Mouse (Mus musculus): ENCODE measurements around the gene Psmb2. TPM values are rescaled to one million over a fixed set of nuclear protein-coding genes. Genes with fewer than 3 reads are reported as not detected.

The Psmb2 gene
- total and polyA plus RNA-seq, 3 experiments = 225 to 447 (median 395) TPM

DNA sequence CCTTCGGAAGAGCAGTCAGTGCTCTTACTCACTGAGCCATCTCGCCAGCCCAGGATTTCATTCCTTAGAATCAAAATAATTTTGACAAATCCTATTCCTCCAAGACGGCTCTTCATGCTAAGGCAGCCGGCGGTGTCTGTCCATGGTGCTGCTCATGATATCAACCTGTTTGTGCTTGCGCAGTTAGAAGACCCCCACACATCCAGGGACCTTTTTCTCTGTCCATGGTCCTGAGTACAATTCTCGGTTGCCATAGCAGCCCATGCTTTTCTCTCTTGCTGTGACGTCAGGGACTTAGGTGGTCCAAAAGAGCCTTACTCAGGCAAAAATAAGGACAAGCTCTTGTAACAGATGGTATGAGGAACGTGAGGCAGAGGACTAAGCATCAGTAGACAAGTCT is 22.1 kb upstream of the Psmb2 start:
- dilution Hi-C loops (cut with MboI; ENCODE audit: extremely low pct_ligation_motif_present, extremely low pct_unique_long_range_greater_than_20kb, low sequenced_read_pairs) = no loop called here
- peaks cover 2% of the 10 kb centered on the region for H3K27me3 ChIP-seq (replicated peaks)
- in situ Hi-C loops (cut with MboI; ENCODE audit: low pct_ligation_motif_present, low pct_unique_long_range_greater_than_20kb, low sequenced_read_pairs) = no loop called here
- H3K4me2 ChIP-seq (ENCODE audit: insufficient read depth, low read depth, poor library complexity, severe bottlenecking) = no peak overlapping the region
- H3K9me3 ChIP-seq (replicated peaks; ENCODE audit: low read length) = no peaks in the 10 kb centered on the region
- H3K27ac ChIP-seq (ENCODE audit: insufficient read depth, low read depth) = no peak overlapping the region
- H3K4me3 ChIP-seq (replicated peaks in 1 of 3; ENCODE audit: low read depth in 2 of 3, low read length in 2 of 3, poor library complexity in 1 of 3) = no peak overlapping the region
- H3K4me1 ChIP-seq (ENCODE audit: control insufficient read depth in 1 of 2, insufficient read depth in 2 of 2) = no peaks in the 10 kb centered on the region
- no peaks in the 10 kb centered on the region for H3K36me3 ChIP-seq (replicated peaks in 1 of 2; ENCODE audit: control insufficient read depth in 1 of 2, insufficient read depth in 1 of 2, low read length in 1 of 2)
- H3K9ac ChIP-seq (ENCODE audit: insufficient read depth, low read depth) = no peak overlapping the region
- H3K79me2 ChIP-seq (replicated peaks; ENCODE audit: control insufficient read depth, extremely low read depth, insufficient read depth, poor library complexity, severe bottlenecking) = no peaks in the 10 kb centered on the region
- TF ChIP-seq EP300 (IDR thresholded peaks at IDR 0.05; ENCODE audit: low read length) = no peak
- TF ChIP-seq SMC3 (IDR thresholded peaks at IDR 0.05; ENCODE audit: low read depth, low read length) = no peak
- no peak for TF ChIP-seq POLR2A (IDR thresholded peaks at IDR 0.05; ENCODE audit: low read depth, low read length)
- TF ChIP-seq CTCF (conservative IDR thresholded peaks at IDR 0.05 in 1 of 2, IDR thresholded peaks at IDR 0.05 in 1 of 2; ENCODE audit: low read depth in 2 of 2, low read length in 2 of 2) = no peak
- TF ChIP-seq JUN (IDR thresholded peaks at IDR 0.05; ENCODE audit: insufficient read depth, low read depth, low read length) = no peak
- TF ChIP-seq NRF1 (IDR thresholded peaks at IDR 0.05; ENCODE audit: low read depth, low read length) = no peak
- TF ChIP-seq ZKSCAN1 (IDR thresholded peaks at IDR 0.05; ENCODE audit: borderline replicate concordance, low read depth, low read length) = no peak
- TF ChIP-seq UBTF (IDR thresholded peaks at IDR 0.05; ENCODE audit: low read depth, low read length) = no peak
- TF ChIP-seq JUND (conservative IDR thresholded peaks at IDR 0.05; ENCODE audit: low read depth, low read length) = no peak
- no peak for TF ChIP-seq MXI1 (IDR thresholded peaks at IDR 0.05; ENCODE audit: low read depth, low read length)
- TF ChIP-seq HCFC1 (IDR thresholded peaks at IDR 0.05; ENCODE audit: low read depth, low read length) = no peak
- no peak for TF ChIP-seq USF2 (conservative IDR thresholded peaks at IDR 0.05; ENCODE audit: low read depth, low read length)
- no peak for TF ChIP-seq RAD21 (IDR thresholded peaks at IDR 0.05; ENCODE audit: low read depth, low read length)
- no peak for TF ChIP-seq MAFK (IDR thresholded peaks at IDR 0.05; ENCODE audit: insufficient replicate concordance, low read length)
- TF ChIP-seq GABPA (IDR thresholded peaks at IDR 0.05; ENCODE audit: insufficient replicate concordance, low read depth, low read length) = no peak
- no peak for TF ChIP-seq SIN3A (IDR thresholded peaks at IDR 0.05; ENCODE audit: low read length)
- no peak for TF ChIP-seq ZC3H11A (IDR thresholded peaks at IDR 0.05; ENCODE audit: low read depth, low read length)
- no peak for TF ChIP-seq IRF4 (IDR thresholded peaks at IDR 0.05; ENCODE audit: low read depth, low read length)
- no peak for TF ChIP-seq POLR2AphosphoS2 (IDR thresholded peaks at IDR 0.05; ENCODE audit: low read depth, low read length)
- no peak for TF ChIP-seq PAX5 (IDR thresholded peaks at IDR 0.05; ENCODE audit: low read length)
- no peak for DNase-seq (ENCODE audit: extremely low read depth)

- no peak overlapping the region for H3K4me2 ChIP-seq (ENCODE audit: insufficient read depth, low read depth, poor library complexity, severe bottlenecking)
- H3K4me3 ChIP-seq (replicated peaks in 1 of 3; ENCODE audit: low read depth in 2 of 3, low read length in 2 of 3, poor library complexity in 1 of 3) = no peak overlapping the region
- no peak overlapping the region for H3K9ac ChIP-seq (ENCODE audit: insufficient read depth, low read depth)
- H3K27ac ChIP-seq (ENCODE audit: insufficient read depth, low read depth) = no peak overlapping the region
- no peaks in the 10 kb centered on the region for H3K4me1 ChIP-seq (ENCODE audit: control insufficient read depth in 1 of 2, insufficient read depth in 2 of 2)
- no peaks in the 10 kb centered on the region for H3K36me3 ChIP-seq (replicated peaks in 1 of 2; ENCODE audit: control insufficient read depth in 1 of 2, insufficient read depth in 1 of 2, low read length in 1 of 2)
- DNase-seq (ENCODE audit: extremely low read depth) = no peak
- in situ Hi-C loops (cut with MboI; ENCODE audit: low pct_ligation_motif_present, low pct_unique_long_range_greater_than_20kb, low sequenced_read_pairs) (no loop called here), dilution Hi-C loops (cut with MboI; ENCODE audit: extremely low pct_ligation_motif_present, extremely low pct_unique_long_range_greater_than_20kb, low sequenced_read_pairs) (no loop called here)
- no peaks in the 10 kb centered on the region for H3K9me3 ChIP-seq (replicated peaks; ENCODE audit: low read length)
- H3K79me2 ChIP-seq (replicated peaks; ENCODE audit: control insufficient read depth, extremely low read depth, insufficient read depth, poor library complexity, severe bottlenecking) = no peaks in the 10 kb centered on the region
- TF ChIP-seq TCF12 (IDR thresholded peaks at IDR 0.05; ENCODE audit: low read depth, low read length) (no peak), PAX5 (IDR thresholded peaks at IDR 0.05; ENCODE audit: low read length) (no peak), BHLHE40 (IDR thresholded peaks at IDR 0.05; ENCODE audit: low read depth, low read length) (no peak), MAFK (IDR thresholded peaks at IDR 0.05; ENCODE audit: insufficient replicate concordance, low read length) (no peak), JUN (IDR thresholded peaks at IDR 0.05; ENCODE audit: insufficient read depth, low read depth, low read length) (no peak), SIN3A (IDR thresholded peaks at IDR 0.05; ENCODE audit: low read length) (no peak), USF2 (conservative IDR thresholded peaks at IDR 0.05; ENCODE audit: low read depth, low read length) (no peak)
- H3K27me3 ChIP-seq (replicated peaks) = peaks cover 6% of the 10 kb centered on the region
Measured at GRCm38 (mm10) chr4:126661249-126661648, 16.2 kb upstream of the Psmb2 start.
